Mouse (Mus musculus): ENCODE results near the gene H1fnt.

GRCm38 (mm10) chr15:98235442-98235841, 21.7 kb downstream of the H1fnt start:
- no peak for TF ChIP-seq CTCF (IDR thresholded peaks at IDR 0.05; ENCODE audit: control insufficient read depth, insufficient read depth, low read length)
- TF ChIP-seq POLR2A (IDR thresholded peaks at IDR 0.05; ENCODE audit: borderline replicate concordance, control insufficient read depth, low read depth, low read length): no peak

All from bone marrow, adult 2 months (tissue).